Mouse (Mus musculus) lung, adult 18-20 months (tissue): Measurements from ENCODE around the gene Lcmt1.

Source experiments
- DNase-seq, 2 experiments: peaks; one replicate each; pipeline ENCODE4 v3.0.0; 2022; ENCODE audit warnings: mixed read lengths in 2 of 2

Lcmt1 gene

GRCm38 (mm10) chr7:123462070-123462501 lies 92.5 kb downstream of the Lcmt1 start, which contains the start of gene Aqp8:
Aqp8 (plus strand) TSS chr7:123462291.
- DNase-seq = peak; percentile 61 to 62

- no peak for DNase-seq
Measured at GRCm38 (mm10) chr7:123463569-123463968, 94.0 kb downstream of the Lcmt1 start.

GRCm38 (mm10) chr7:123465692-123466387 lies 96.3 kb downstream of the Lcmt1 start:
- DNase-seq = peak; percentile 58 to 67

- no peak for DNase-seq
Measured at GRCm38 (mm10) chr7:123467961-123468360, 98.4 kb downstream of the Lcmt1 start.
